Mouse (Mus musculus) G1E (cell line): ENCODE data around the gene Ak2.

Experiments used
- CTCF ChIP-seq: IDR thresholded peaks from 2 replicates; pipeline ENCODE4 v1.5.1; 2012; ENCODE audit warnings: low read depth, low read length, inconsistent platforms, mixed read lengths
- GATA1 ChIP-seq: IDR thresholded peaks from 2 replicates; pipeline ENCODE4 v1.6.1; 2012; ENCODE audit warnings: borderline replicate concordance, low read length, inconsistent platforms, mixed read lengths
- GATA2 ChIP-seq: IDR thresholded peaks from 2 replicates; pipeline ENCODE4 v1.6.1; 2012; ENCODE audit warnings: low read depth, low read length, inconsistent platforms, borderline replicate concordance
- POLR2AphosphoS5 ChIP-seq: IDR thresholded peaks from 2 replicates; pipeline ENCODE4 v1.6.1; 2012; ENCODE audit warnings: low read depth, low read length, inconsistent platforms; ENCODE audit not compliant: insufficient replicate concordance
- TAL1 ChIP-seq: conservative IDR thresholded peaks from 2 replicates; pipeline ENCODE4 v1.6.1; 2012; ENCODE audit warnings: low read depth, low read length, inconsistent platforms, mixed read lengths

- TF ChIP-seq CTCF: no peak
- no peak for TF ChIP-seq GATA1
- no peak for TF ChIP-seq TAL1
- TF ChIP-seq POLR2AphosphoS5: no peak
- no peak for TF ChIP-seq GATA2
These were observed 8.1 kb upstream of the Ak2 start for GRCm38 (mm10) chr4:128983656-128984055.
